Mouse (Mus musculus) neural tube, embryonic 15.5 days (tissue): ENCODE measurements at regions not wholly inside any gene's neighbourhood (a gene's known extent, or its start where the extent isn't known, plus 50 kb on each side); places are given as distances from the start of the nearest gene placed in this dataset.

Source experiments
- ATAC-seq: fragments of 200-750 bp; cut with Nextera tagmentation; 2 replicates; pipeline ENCODE4 v1.8.0; 2017; ENCODE audit warnings: mild to moderate bottlenecking, moderate TSS enrichment, moderate library complexity; ENCODE audit not compliant: low FRiP score
- H3K27ac ChIP-seq: fragments of 300-500 bp; sonication (generic); replicated peaks from 2 replicates; pipeline ENCODE4 v1.5.1; 2015; ENCODE audit warnings: mild to moderate bottlenecking, inconsistent platforms
- H3K27me3 ChIP-seq: fragments of 300-500 bp; sonication (generic); replicated peaks from 2 replicates; pipeline ENCODE4 v1.6.1; 2015; ENCODE audit warnings: inconsistent platforms
- H3K36me3 ChIP-seq: fragments of 300-500 bp; sonication (generic); 2 replicates; pipeline ENCODE4 v1.6.1; 2015; ENCODE audit warnings: inconsistent platforms
- H3K4me1 ChIP-seq: fragments of 300-500 bp; sonication (generic); 2 replicates; pipeline ENCODE4 v1.6.1; 2015; ENCODE audit warnings: inconsistent platforms
- H3K4me2 ChIP-seq: fragments of 300-500 bp; sonication (generic); 2 replicates; pipeline ENCODE4 v1.6.1; 2015; ENCODE audit warnings: inconsistent platforms, mild to moderate bottlenecking, moderate library complexity
- H3K4me3 ChIP-seq: fragments of 300-500 bp; sonication (generic); replicated peaks from 2 replicates; pipeline ENCODE4 v1.5.1; 2015; ENCODE audit warnings: mild to moderate bottlenecking, inconsistent platforms
- H3K9ac ChIP-seq: fragments of 300-500 bp; sonication (generic); replicated peaks from 2 replicates; pipeline ENCODE4 v1.6.1; 2015; ENCODE audit warnings: mild to moderate bottlenecking, inconsistent platforms
- H3K9me3 ChIP-seq: fragments of 300-500 bp; sonication (generic); replicated peaks from 2 replicates; pipeline ENCODE4 v1.6.1; 2016; ENCODE audit warnings: inconsistent platforms
- WGBS: fragments of 180-500 bp; shearing (Covaris S2); methylation state at CpG from one replicate; pipeline ENCODE4 v1.1.7; 2015; ENCODE audit warnings: mixed read lengths; 5-methylcytosine and 5-hydroxymethylcytosine counted together

GRCm38 (mm10) chr11:91524019-91524418 lies 53.3 kb downstream of the Kif2b start:
- Histone ChIP-seq H3K4me1 (no peaks in the 10 kb centered on the region), H3K4me2 (no peak overlapping the region), H3K27ac (no peak overlapping the region), H3K9me3 (no peaks in the 10 kb centered on the region), H3K36me3 (no peaks in the 10 kb centered on the region), H3K4me3 (no peak overlapping the region), H3K27me3 (no peaks in the 10 kb centered on the region), H3K9ac (no peak overlapping the region)
- 93% methylated on average over 4 of the region's 4 CpGs for WGBS
- ATAC-seq, result no peak

- ATAC-seq, result no peak
- no peaks in the 10 kb centered on the region for H3K4me1 ChIP-seq
- H3K9me3 ChIP-seq, result no peaks in the 10 kb centered on the region
- H3K27me3 ChIP-seq, result no peaks in the 10 kb centered on the region
- 89% methylated on average over 2 of the region's 2 CpGs for WGBS
- no peaks in the 10 kb centered on the region for H3K36me3 ChIP-seq
- H3K27ac ChIP-seq, result no peak overlapping the region
- no peak overlapping the region for H3K4me2 ChIP-seq
- H3K4me3 ChIP-seq, result no peak overlapping the region
- H3K9ac ChIP-seq, result no peak overlapping the region
Measured at GRCm38 (mm10) chr11:91479236-91479635, 98.1 kb downstream of the Kif2b start.

- Histone ChIP-seq H3K27me3 (no peaks in the 10 kb centered on the region), H3K9ac (no peak overlapping the region), H3K4me2 (no peak overlapping the region), H3K9me3 (no peaks in the 10 kb centered on the region), H3K4me3 (no peak overlapping the region), H3K4me1 (no peaks in the 10 kb centered on the region), H3K36me3 (no peaks in the 10 kb centered on the region), H3K27ac (no peak overlapping the region)
- ATAC-seq, result no peak
- 51% methylated on average over 8 of the region's 8 CpGs for WGBS
Measured at GRCm38 (mm10) chr11:91463578-91464401, 113.6 kb downstream of the Kif2b start.

- WGBS, result 53% methylated on average over 3 of the region's 3 CpGs
- no peak overlapping the region for H3K9ac ChIP-seq
- H3K4me3 ChIP-seq, result no peak overlapping the region
- H3K4me1 ChIP-seq, result no peaks in the 10 kb centered on the region
- no peak overlapping the region for H3K27ac ChIP-seq
- no peaks in the 10 kb centered on the region for H3K9me3 ChIP-seq
- no peak overlapping the region for H3K4me2 ChIP-seq
- no peak for ATAC-seq
- no peaks in the 10 kb centered on the region for H3K27me3 ChIP-seq
- no peaks in the 10 kb centered on the region for H3K36me3 ChIP-seq
Measured at GRCm38 (mm10) chr11:91461946-91462345, 115.4 kb downstream of the Kif2b start.

GRCm38 (mm10) chr11:91442361-91442760 lies 135.0 kb downstream of the Kif2b start:
- H3K9ac ChIP-seq, result no peak overlapping the region
- H3K36me3 ChIP-seq, result no peaks in the 10 kb centered on the region
- no peak overlapping the region for H3K4me2 ChIP-seq
- H3K9me3 ChIP-seq, result no peaks in the 10 kb centered on the region
- H3K27ac ChIP-seq, result no peak overlapping the region
- ATAC-seq, result no peak
- H3K4me3 ChIP-seq, result no peak overlapping the region
- no peaks in the 10 kb centered on the region for H3K4me1 ChIP-seq
- no peaks in the 10 kb centered on the region for H3K27me3 ChIP-seq
- 80% methylated on average over 4 of the region's 4 CpGs for WGBS

GRCm38 (mm10) chr11:91432195-91432594 lies 145.2 kb downstream of the Kif2b start:
- ATAC-seq, result no peak
- no peaks in the 10 kb centered on the region for H3K36me3 ChIP-seq

GRCm38 (mm10) chr11:91426731-91427130 lies 150.6 kb downstream of the Kif2b start:
- Histone ChIP-seq H3K4me2 (no peak overlapping the region), H3K27ac (no peak overlapping the region), H3K4me1 (no peaks in the 10 kb centered on the region), H3K9me3 (no peaks in the 10 kb centered on the region), H3K9ac (no peak overlapping the region), H3K4me3 (no peak overlapping the region), H3K36me3 (no peaks in the 10 kb centered on the region), H3K27me3 (no peaks in the 10 kb centered on the region)
- ATAC-seq, result no peak
- WGBS, result 80% methylated on average over 4 of the region's 4 CpGs

More at GRCm38 (mm10) chr11:91432195-91432594, 145.2 kb downstream of the Kif2b start:
- H3K27me3 ChIP-seq, result no peaks in the 10 kb centered on the region
- no peak overlapping the region for H3K4me2 ChIP-seq
- no peaks in the 10 kb centered on the region for H3K4me1 ChIP-seq
- WGBS, result 91% methylated on average over 5 of the region's 5 CpGs
- no peaks in the 10 kb centered on the region for H3K9me3 ChIP-seq
- no peak overlapping the region for H3K9ac ChIP-seq
- no peak overlapping the region for H3K4me3 ChIP-seq
- no peak overlapping the region for H3K27ac ChIP-seq

- 47% methylated on average over 3 of the region's 3 CpGs for WGBS
- H3K4me1 ChIP-seq, result no peaks in the 10 kb centered on the region
- no peak for ATAC-seq
- H3K27me3 ChIP-seq, result no peaks in the 10 kb centered on the region
- no peaks in the 10 kb centered on the region for H3K9me3 ChIP-seq
- H3K36me3 ChIP-seq, result no peaks in the 10 kb centered on the region
- H3K9ac ChIP-seq, result no peak overlapping the region
- H3K27ac ChIP-seq, result no peak overlapping the region
- H3K4me2 ChIP-seq, result no peak overlapping the region
- no peak overlapping the region for H3K4me3 ChIP-seq
Measured at GRCm38 (mm10) chr11:91387172-91387571, 190.2 kb downstream of the Kif2b start.

- 13% methylated on average over 4 of the region's 4 CpGs for WGBS
- no peak overlapping the region for H3K9ac ChIP-seq
- no peak overlapping the region for H3K4me2 ChIP-seq
- no peaks in the 10 kb centered on the region for H3K4me1 ChIP-seq
- no peak overlapping the region for H3K27ac ChIP-seq
- no peaks in the 10 kb centered on the region for H3K27me3 ChIP-seq
- no peak for ATAC-seq
- no peaks in the 10 kb centered on the region for H3K36me3 ChIP-seq
- H3K9me3 ChIP-seq, result no peaks in the 10 kb centered on the region
- H3K4me3 ChIP-seq, result no peak overlapping the region
Measured at GRCm38 (mm10) chr11:91357029-91357428, 220.3 kb downstream of the Kif2b start.

- ATAC-seq, result no peak
- Histone ChIP-seq H3K4me2 (no peak overlapping the region), H3K27ac (no peak overlapping the region), H3K27me3 (no peaks in the 10 kb centered on the region), H3K36me3 (no peaks in the 10 kb centered on the region), H3K4me3 (no peak overlapping the region), H3K9me3 (no peaks in the 10 kb centered on the region), H3K4me1 (no peaks in the 10 kb centered on the region), H3K9ac (no peak overlapping the region)
- 61% methylated on average over 1 of the region's 1 CpGs for WGBS
Measured at GRCm38 (mm10) chr11:91342629-91343028, 234.7 kb downstream of the Kif2b start.

GRCm38 (mm10) chr11:91333056-91333455 lies 244.3 kb downstream of the Kif2b start:
- ATAC-seq, result no peak

GRCm38 (mm10) chr11:91327543-91327942 lies 249.8 kb downstream of the Kif2b start:
- no peak overlapping the region for H3K4me2 ChIP-seq
- 93% methylated on average over 8 of the region's 8 CpGs for WGBS
- H3K27ac ChIP-seq, result no peak overlapping the region
- H3K9ac ChIP-seq, result no peak overlapping the region
- no peak overlapping the region for H3K4me3 ChIP-seq
- ATAC-seq, result no peak
- no peaks in the 10 kb centered on the region for H3K9me3 ChIP-seq
- no peaks in the 10 kb centered on the region for H3K36me3 ChIP-seq
- no peaks in the 10 kb centered on the region for H3K27me3 ChIP-seq
- H3K4me1 ChIP-seq, result no peaks in the 10 kb centered on the region

More at GRCm38 (mm10) chr11:91333056-91333455, 244.3 kb downstream of the Kif2b start:
- Histone ChIP-seq H3K4me3 (no peak overlapping the region), H3K9ac (no peak overlapping the region), H3K27ac (no peak overlapping the region), H3K4me2 (no peak overlapping the region), H3K4me1 (no peaks in the 10 kb centered on the region), H3K36me3 (no peaks in the 10 kb centered on the region), H3K9me3 (no peaks in the 10 kb centered on the region), H3K27me3 (no peaks in the 10 kb centered on the region)
- 79% methylated on average over 3 of the region's 3 CpGs for WGBS
